Mouse (Mus musculus): Measurements from ENCODE around the gene Pld2. TPM values are rescaled to one million over a fixed set of nuclear protein-coding genes. Genes with fewer than 3 reads are reported as not detected.

Pld2 gene
- polyA plus RNA-seq, 2 experiments: 7.5 to 18.9 TPM

GRCm38 (mm10) chr11:70583022-70583714 is 43.3 kb downstream of the Pld2 start:
- ATAC-seq (ENCODE audit: low FRiP score, low read depth) (no peak), DNase-seq (ENCODE audit: low spot score) (no peak)
- Histone ChIP-seq H3K4me2 (replicated peaks; ENCODE audit: low read depth, low read length, severe bottlenecking) (no peak overlapping the region), H3K9me3 (ENCODE audit: control insufficient read depth, low read length) (no peaks in the 10 kb centered on the region), H3K4me1 (ENCODE audit: control insufficient read depth, insufficient read depth, low read length) (peaks cover 44% of the 10 kb centered on the region), H3K27me3 (ENCODE audit: control insufficient read depth, insufficient read depth, low read length) (no peaks in the 10 kb centered on the region), H3K27ac (replicated peaks; ENCODE audit: low read depth, low read length) (0 out of 2 replicates have a peak overlapping the region, but pooled peaks have one; percentile 1), H3K36me3 (ENCODE audit: control insufficient read depth, insufficient read depth, low read length) (no peaks in the 10 kb centered on the region; the same call in 1 of the 2 replicates), H3K4me3 (replicated peaks; ENCODE audit: low read length) (no peak overlapping the region), H3K9ac (ENCODE audit: low read depth, low read length, severe bottlenecking) (no peak overlapping the region)
- no peak for TF ChIP-seq POLR2A (IDR thresholded peaks at IDR 0.05; ENCODE audit: borderline replicate concordance, extremely low read depth, insufficient read depth, insufficient read length)
- 51% methylated on average over 6 of the region's 6 CpGs for WGBS

- H3K9ac ChIP-seq (ENCODE audit: low read depth, low read length, severe bottlenecking): no peak overlapping the region
- H3K9me3 ChIP-seq (ENCODE audit: control insufficient read depth, low read length): no peaks in the 10 kb centered on the region
- DNase-seq (ENCODE audit: low spot score) (no peak), ATAC-seq (ENCODE audit: low FRiP score, low read depth) (no peak)
- no peaks in the 10 kb centered on the region; the same call in 1 of the 2 replicates for H3K36me3 ChIP-seq (ENCODE audit: control insufficient read depth, insufficient read depth, low read length)
- H3K27ac ChIP-seq (replicated peaks; ENCODE audit: low read depth, low read length): 0 out of 2 replicates have a peak overlapping the region, but pooled peaks have one; percentile 1
- 80% methylated on average over 7 of the region's 7 CpGs for WGBS
- H3K4me3 ChIP-seq (replicated peaks; ENCODE audit: low read length): no peak overlapping the region
- TF ChIP-seq POLR2A (IDR thresholded peaks at IDR 0.05; ENCODE audit: borderline replicate concordance, extremely low read depth, insufficient read depth, insufficient read length): no peak
- H3K27me3 ChIP-seq (ENCODE audit: control insufficient read depth, insufficient read depth, low read length): no peaks in the 10 kb centered on the region
- H3K4me1 ChIP-seq (ENCODE audit: control insufficient read depth, insufficient read depth, low read length): peaks cover 38% of the 10 kb centered on the region
- no peak overlapping the region for H3K4me2 ChIP-seq (replicated peaks; ENCODE audit: low read depth, low read length, severe bottlenecking)
Observed at GRCm38 (mm10) chr11:70583775-70584174, 43.9 kb downstream of the Pld2 start.

- H3K27me3 ChIP-seq (ENCODE audit: control insufficient read depth, insufficient read depth, low read length): no peaks in the 10 kb centered on the region
- no peak overlapping the region for H3K9ac ChIP-seq (ENCODE audit: low read depth, low read length, severe bottlenecking)
- H3K4me3 ChIP-seq (replicated peaks; ENCODE audit: low read length): no peak overlapping the region
- peak overlapping the region; percentile 52; the same call in 1 of the 2 replicates for H3K27ac ChIP-seq (replicated peaks; ENCODE audit: low read depth, low read length)
- no peak for DNase-seq (ENCODE audit: low spot score)
- 30% methylated on average over 7 of the region's 7 CpGs for WGBS
- H3K4me2 ChIP-seq (replicated peaks; ENCODE audit: low read depth, low read length, severe bottlenecking): 0 out of 2 replicates have a peak overlapping the region, but pooled peaks have one; percentile 5
- no peaks in the 10 kb centered on the region; the same call in 1 of the 2 replicates for H3K36me3 ChIP-seq (ENCODE audit: control insufficient read depth, insufficient read depth, low read length)
- peaks cover 32% of the 10 kb centered on the region for H3K4me1 ChIP-seq (ENCODE audit: control insufficient read depth, insufficient read depth, low read length)
- TF ChIP-seq POLR2A (IDR thresholded peaks at IDR 0.05; ENCODE audit: borderline replicate concordance, extremely low read depth, insufficient read depth, insufficient read length): no peak
- no peak for ATAC-seq (ENCODE audit: low FRiP score, low read depth)
- H3K9me3 ChIP-seq (ENCODE audit: control insufficient read depth, low read length): no peaks in the 10 kb centered on the region
Observed at GRCm38 (mm10) chr11:70585457-70585856, 45.6 kb downstream of the Pld2 start.

GRCm38 (mm10) chr11:70586261-70586660 is 46.4 kb downstream of the Pld2 start:
- Histone ChIP-seq H3K36me3 (ENCODE audit: control insufficient read depth, insufficient read depth, low read length) (no peaks in the 10 kb centered on the region; the same call in 1 of the 2 replicates), H3K27ac (replicated peaks; ENCODE audit: low read depth, low read length) (no peak overlapping the region), H3K9ac (ENCODE audit: low read depth, low read length, severe bottlenecking) (no peak overlapping the region), H3K4me2 (replicated peaks; ENCODE audit: low read depth, low read length, severe bottlenecking) (no peak overlapping the region), H3K4me1 (ENCODE audit: control insufficient read depth, insufficient read depth, low read length) (peaks cover 32% of the 10 kb centered on the region), H3K4me3 (replicated peaks; ENCODE audit: low read length) (no peak overlapping the region), H3K9me3 (ENCODE audit: control insufficient read depth, low read length) (no peaks in the 10 kb centered on the region), H3K27me3 (ENCODE audit: control insufficient read depth, insufficient read depth, low read length) (no peaks in the 10 kb centered on the region)
- no peak for TF ChIP-seq POLR2A (IDR thresholded peaks at IDR 0.05; ENCODE audit: borderline replicate concordance, extremely low read depth, insufficient read depth, insufficient read length)
- WGBS: 82% methylated on average over 3 of the region's 3 CpGs
- ATAC-seq (ENCODE audit: low FRiP score, low read depth): no peak
- DNase-seq (ENCODE audit: low spot score): no peak

- Histone ChIP-seq H3K27me3 (ENCODE audit: control insufficient read depth, insufficient read depth, low read length) (no peaks in the 10 kb centered on the region), H3K4me2 (replicated peaks; ENCODE audit: low read depth, low read length, severe bottlenecking) (no peak overlapping the region), H3K4me3 (replicated peaks; ENCODE audit: low read length) (no peak overlapping the region), H3K27ac (replicated peaks; ENCODE audit: low read depth, low read length) (no peak overlapping the region), H3K9me3 (ENCODE audit: control insufficient read depth, low read length) (no peaks in the 10 kb centered on the region), H3K9ac (ENCODE audit: low read depth, low read length, severe bottlenecking) (no peak overlapping the region), H3K4me1 (ENCODE audit: control insufficient read depth, insufficient read depth, low read length) (peaks cover 32% of the 10 kb centered on the region), H3K36me3 (ENCODE audit: control insufficient read depth, insufficient read depth, low read length) (no peaks in the 10 kb centered on the region; the same call in 1 of the 2 replicates)
- WGBS: 73% methylated on average over 5 of the region's 5 CpGs
- no peak for DNase-seq (ENCODE audit: low spot score)
- ATAC-seq (ENCODE audit: low FRiP score, low read depth): no peak
- no peak for TF ChIP-seq POLR2A (IDR thresholded peaks at IDR 0.05; ENCODE audit: borderline replicate concordance, extremely low read depth, insufficient read depth, insufficient read length)
Observed at GRCm38 (mm10) chr11:70586954-70587353, 47.1 kb downstream of the Pld2 start.
